Mouse (Mus musculus) bone marrow, adult 2 months (tissue): Measurements from ENCODE around the gene Slc13a5. TPM values are rescaled to one million over a fixed set of nuclear protein-coding genes. Genes with fewer than 3 reads are reported as not detected.

ENCODE experiments used
- H3K27ac ChIP-seq: fragments of 200-500 bp; 2 replicates; pipeline ENCODE4 v1.5.1; 2012; ENCODE audit warnings: low read depth, mild to moderate bottlenecking, control low read depth, inconsistent platforms, low read length; ENCODE audit not compliant: control insufficient read depth, poor library complexity, insufficient read depth
- H3K4me1 ChIP-seq: fragments of 200-500 bp; 2 replicates; pipeline ENCODE4 v1.6.1; 2011; ENCODE audit warnings: low read length; ENCODE audit not compliant: control insufficient read depth, insufficient read depth
- H3K4me3 ChIP-seq: fragments of 200-500 bp; replicated peaks from 2 replicates; pipeline ENCODE3; 2011; ENCODE audit warnings: mild to moderate bottlenecking, low read depth, low read length, control low read depth; ENCODE audit not compliant: control insufficient read depth
- CTCF ChIP-seq: fragments of 200-500 bp; IDR thresholded peaks from 2 replicates; pipeline ENCODE4 v1.5.1; 2011; ENCODE audit warnings: low read length, control low read depth; ENCODE audit not compliant: control insufficient read depth, insufficient read depth
- POLR2A ChIP-seq: fragments of 200-500 bp; IDR thresholded peaks from 2 replicates; pipeline ENCODE4 v1.6.1; 2011; ENCODE audit warnings: low read depth, mild to moderate bottlenecking, control low read depth, low read length, borderline replicate concordance; ENCODE audit not compliant: control insufficient read depth
- WGBS: fragments of 180-500 bp; shearing (Covaris S2); methylation state at CpG from one replicate; pipeline ENCODE4 v1.1.7; 2018; 5-methylcytosine and 5-hydroxymethylcytosine counted together
- polyA plus RNA-seq: library from polyadenylated mRNA; stranded (reverse); fragments of >200 nt; gene quantifications from 2 replicates; pipeline ENCODE4 v1.2.4, GENCODE M21; 2011; ENCODE audit warnings: low replicate concordance; ENCODE audit not compliant: missing spikeins, insufficient read depth, insufficient read length

Slc13a5 gene
- polyA plus RNA-seq, 1 experiment: not detected

GRCm38 (mm10) chr11:72273341-72273740 lies 6.3 kb upstream of the Slc13a5 start:
- Histone ChIP-seq H3K27ac (no peak overlapping the region), H3K4me1 (no peaks in the 10 kb centered on the region), H3K4me3 (no peak overlapping the region)
- WGBS: 61% methylated on average over 3 of the region's 3 CpGs
- TF ChIP-seq POLR2A (no peak), CTCF (no peak)

- Histone ChIP-seq H3K4me3 (no peak overlapping the region), H3K4me1 (no peaks in the 10 kb centered on the region; the same call in 1 of the 2 replicates), H3K27ac (no peak overlapping the region)
- no peak for TF ChIP-seq POLR2A
- TF ChIP-seq CTCF: no peak
- 29% methylated on average over 1 of the region's 1 CpGs for WGBS
Measured at GRCm38 (mm10) chr11:72271761-72272160, 4.7 kb upstream of the Slc13a5 start.

GRCm38 (mm10) chr11:72266207-72266959 lies 639 bp downstream of the Slc13a5 start:
- H3K4me1 ChIP-seq: no peaks in the 10 kb centered on the region; the same call in 1 of the 2 replicates
- TF ChIP-seq CTCF (no peak), POLR2A (no peak)
- no peak overlapping the region for H3K27ac ChIP-seq
- WGBS: 2% methylated on average over 46 of the region's 46 CpGs
- no peak overlapping the region for H3K4me3 ChIP-seq

DNA sequence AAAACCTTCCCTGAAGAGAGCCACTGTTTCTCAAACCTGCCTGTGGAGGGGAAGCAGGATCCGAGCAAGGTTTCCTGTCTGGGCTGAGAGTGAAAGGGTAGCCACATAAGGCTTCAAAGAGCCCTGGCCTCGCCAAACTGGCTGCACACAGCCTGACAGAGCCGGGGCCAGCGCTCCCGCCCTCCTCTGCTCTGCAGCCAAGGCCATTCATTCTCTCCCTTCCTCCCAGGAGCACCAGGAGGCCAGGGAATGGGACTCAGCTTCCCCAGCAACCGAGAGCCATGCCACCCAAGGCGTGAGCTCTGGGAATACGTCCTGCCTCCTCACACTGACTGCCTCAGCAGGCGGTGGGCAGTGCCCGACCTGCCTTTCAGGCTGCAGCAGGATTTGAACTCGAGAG lies 1.5 kb downstream of the Slc13a5 start:
- WGBS: 9% methylated on average over 11 of the region's 11 CpGs
- no peak for TF ChIP-seq CTCF
- TF ChIP-seq POLR2A: no peak
- Histone ChIP-seq H3K4me3 (no peak overlapping the region), H3K4me1 (no peaks in the 10 kb centered on the region; the same call in 1 of the 2 replicates), H3K27ac (no peak overlapping the region)

GRCm38 (mm10) chr11:72256441-72256840 lies 10.6 kb downstream of the Slc13a5 start:
- WGBS: 74% methylated on average over 2 of the region's 2 CpGs
- Histone ChIP-seq H3K4me1 (peaks cover 3% of the 10 kb centered on the region; the same call in 1 of the 2 replicates), H3K27ac (no peak overlapping the region), H3K4me3 (no peak overlapping the region)
- TF ChIP-seq POLR2A (no peak), CTCF (no peak)

GRCm38 (mm10) chr11:72255629-72256028 lies 11.4 kb downstream of the Slc13a5 start:
- 91% methylated on average over 4 of the region's 4 CpGs for WGBS
- no peak overlapping the region for H3K27ac ChIP-seq
- TF ChIP-seq CTCF (no peak), POLR2A (no peak)

DNA sequence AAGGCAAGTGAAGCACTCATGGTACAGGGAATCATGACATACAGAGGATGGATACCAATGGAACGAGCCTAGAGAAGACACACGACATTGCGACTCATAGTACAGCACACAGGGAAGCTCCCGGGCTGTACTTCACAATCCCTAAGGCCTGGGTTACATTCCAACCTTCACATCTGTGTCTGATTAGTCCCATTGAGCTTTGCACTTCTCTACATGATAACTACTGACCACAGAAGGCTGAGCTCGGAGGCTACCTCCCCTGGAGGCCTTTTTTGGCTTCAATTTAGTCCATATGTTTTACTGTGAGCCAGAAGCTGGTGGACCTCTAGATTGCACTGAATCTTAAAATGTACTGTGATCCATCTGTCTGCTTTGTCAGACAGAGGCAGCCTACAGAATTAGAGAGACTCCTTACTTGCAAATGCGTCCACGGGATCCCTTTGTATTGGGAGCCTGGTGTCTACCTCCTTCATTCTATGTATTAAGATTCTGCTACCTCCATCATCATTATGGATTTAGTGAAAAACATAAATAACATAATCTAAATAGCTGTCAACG lies 21.7 kb downstream of the Slc13a5 start:
- H3K4me3 ChIP-seq: no peak overlapping the region
- H3K27ac ChIP-seq: no peak overlapping the region
- 82% methylated on average over 8 of the region's 8 CpGs for WGBS
- no peak for TF ChIP-seq POLR2A
- no peak for TF ChIP-seq CTCF
- H3K4me1 ChIP-seq: no peaks in the 10 kb centered on the region

More at GRCm38 (mm10) chr11:72255629-72256028, 11.4 kb downstream of the Slc13a5 start:
- H3K4me3 ChIP-seq: no peak overlapping the region
- peaks cover 3% of the 10 kb centered on the region; the same call in 1 of the 2 replicates for H3K4me1 ChIP-seq

GRCm38 (mm10) chr11:72240062-72240860 lies 26.8 kb downstream of the Slc13a5 start:
- Histone ChIP-seq H3K27ac (no peak overlapping the region), H3K4me1 (no peaks in the 10 kb centered on the region), H3K4me3 (no peak overlapping the region)
- TF ChIP-seq POLR2A: no peak
- no peak for TF ChIP-seq CTCF
- whole genome bisulfite sequencing: 64% methylated on average over 4 of the region's 4 CpGs
